Mouse (Mus musculus): ENCODE measurements around the gene Cd84.
"Not testable (repeated sequence)": the region's sequence is repeated elsewhere in the genome, so short reads cannot be mapped to it uniquely, and the experiment has no call there.

Cd84 gene

DNA sequence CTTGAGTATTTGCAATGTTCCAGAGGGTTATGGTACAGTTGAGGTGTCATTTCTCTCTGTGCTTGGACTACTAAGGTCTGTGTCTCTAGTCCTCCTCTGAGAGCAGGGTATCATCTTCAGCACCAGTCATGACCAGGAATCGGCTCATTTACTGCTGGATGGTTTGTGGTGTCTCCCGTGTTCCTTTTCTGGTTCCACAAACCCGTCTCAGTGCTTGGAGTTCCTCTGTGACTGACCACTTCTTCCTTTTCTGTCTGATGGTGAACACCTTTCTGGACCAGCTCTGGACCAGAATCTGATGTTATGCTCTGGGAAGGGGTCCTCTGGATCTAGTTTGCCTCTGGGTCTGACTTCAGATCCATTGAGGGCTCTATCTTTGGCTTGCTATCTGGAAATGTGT lies at the start of gene Cd84:
TSS of gene Cd84 (plus strand) at position 210 of the 400 bp plus-strand sequence.
- no peak for DNase-seq (ENCODE audit: low spot score in 2 of 2)

DNA sequence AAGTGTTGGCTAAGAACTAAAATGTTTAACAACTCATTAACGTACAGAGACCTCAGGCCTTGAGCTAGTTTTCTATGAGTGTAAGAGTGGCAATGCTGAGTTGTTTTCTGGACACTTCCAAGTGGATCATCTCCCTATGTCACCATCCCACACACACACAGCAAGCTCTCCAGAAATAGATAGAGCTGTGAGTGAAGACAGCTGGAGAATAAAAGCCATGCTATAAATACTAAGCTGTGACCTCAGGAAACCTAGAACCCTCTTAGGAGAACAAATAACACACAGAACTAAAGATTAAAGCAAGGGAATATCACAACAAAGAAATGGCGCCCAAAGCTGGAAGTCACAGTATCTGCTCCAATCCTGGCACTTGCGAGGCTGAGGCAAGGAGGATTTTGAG lies 48.0 kb upstream of the Cd84 start:
- no peak for DNase-seq (ENCODE audit: low spot score in 2 of 2)

DNA sequence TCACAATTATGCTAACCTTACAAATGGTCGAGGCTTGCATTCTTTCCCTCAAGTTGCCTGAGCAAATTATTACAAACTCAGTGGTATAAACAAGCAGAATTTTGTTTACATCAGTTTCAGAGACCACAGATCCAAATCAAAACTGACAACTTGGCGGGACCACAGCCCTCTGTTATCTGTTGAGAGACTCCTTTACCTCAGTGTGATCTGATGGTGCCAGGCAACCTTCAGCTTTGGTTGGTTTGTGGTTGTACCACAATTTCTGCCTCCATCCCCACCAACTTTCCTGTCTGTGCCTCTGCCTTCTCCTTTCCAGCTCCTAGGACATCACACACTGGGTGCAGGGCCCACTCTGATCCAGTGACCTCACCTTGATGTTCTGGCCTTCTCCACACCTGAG lies 43.3 kb upstream of the Cd84 start:
- no peak for DNase-seq (ENCODE audit: low spot score in 2 of 2)

DNA sequence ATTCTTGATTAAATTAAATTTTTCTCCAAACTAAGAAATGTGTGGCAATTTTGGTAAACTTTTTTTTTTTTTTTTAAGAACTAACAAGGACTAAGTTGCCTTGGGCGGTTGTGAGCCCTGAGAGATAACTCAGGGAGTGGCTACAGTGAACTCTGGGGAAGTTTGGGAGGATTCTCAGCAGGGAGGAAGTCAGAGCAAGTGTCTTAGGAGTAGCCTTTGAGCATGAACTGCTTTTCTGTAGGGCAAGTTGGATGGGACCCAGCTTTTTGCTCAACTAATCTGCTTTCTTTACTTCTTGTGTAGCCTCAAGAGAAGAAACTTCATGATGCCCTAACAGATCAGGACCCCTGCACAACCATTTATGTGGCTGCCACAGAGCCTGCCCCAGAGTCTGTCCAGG lies 41.7 kb upstream of the Cd84 start:
- DNase-seq (ENCODE audit: low spot score in 2 of 2), result no peak

DNA sequence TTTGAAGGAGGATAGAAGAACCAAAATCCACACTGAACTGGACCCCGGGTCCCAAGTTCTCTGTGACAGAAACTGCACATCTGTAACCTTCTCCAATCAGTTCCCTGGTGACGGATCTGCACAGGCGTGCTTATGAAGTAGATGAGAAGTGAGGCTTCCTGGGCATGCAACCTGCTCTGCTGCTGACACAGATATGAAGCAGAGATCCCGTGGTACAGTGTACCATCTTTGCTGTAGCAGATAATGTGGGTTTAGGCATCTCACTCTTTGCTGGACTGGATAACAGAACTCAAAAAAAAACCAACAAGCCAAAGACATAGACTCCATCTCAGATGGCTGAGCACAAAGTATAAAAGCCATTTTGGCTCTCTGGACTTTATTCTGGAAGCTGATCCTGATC lies 39.8 kb upstream of the Cd84 start:
- no peak for DNase-seq (ENCODE audit: low spot score in 2 of 2)

DNA sequence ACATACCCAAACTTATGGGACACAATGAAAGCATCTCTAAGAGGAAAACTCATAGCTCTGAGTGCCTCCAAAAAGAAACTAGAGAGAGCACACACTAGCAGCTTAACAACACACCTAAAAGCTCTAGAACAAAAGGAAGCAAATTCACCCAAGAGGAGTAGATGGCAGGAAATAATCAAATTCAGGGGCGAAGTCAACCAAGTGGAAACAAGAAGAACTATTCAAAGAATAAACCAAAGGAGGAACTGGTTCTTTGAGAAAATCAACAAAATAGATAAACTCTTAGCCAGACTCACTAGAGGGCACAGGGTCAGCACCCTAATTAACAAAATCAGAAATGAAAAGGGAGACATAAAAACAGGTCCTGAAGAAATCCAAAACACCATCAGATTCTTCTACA lies 28.4 kb upstream of the Cd84 start:
- DNase-seq (ENCODE audit: low spot score in 2 of 2), result not testable (repeated sequence)

DNA sequence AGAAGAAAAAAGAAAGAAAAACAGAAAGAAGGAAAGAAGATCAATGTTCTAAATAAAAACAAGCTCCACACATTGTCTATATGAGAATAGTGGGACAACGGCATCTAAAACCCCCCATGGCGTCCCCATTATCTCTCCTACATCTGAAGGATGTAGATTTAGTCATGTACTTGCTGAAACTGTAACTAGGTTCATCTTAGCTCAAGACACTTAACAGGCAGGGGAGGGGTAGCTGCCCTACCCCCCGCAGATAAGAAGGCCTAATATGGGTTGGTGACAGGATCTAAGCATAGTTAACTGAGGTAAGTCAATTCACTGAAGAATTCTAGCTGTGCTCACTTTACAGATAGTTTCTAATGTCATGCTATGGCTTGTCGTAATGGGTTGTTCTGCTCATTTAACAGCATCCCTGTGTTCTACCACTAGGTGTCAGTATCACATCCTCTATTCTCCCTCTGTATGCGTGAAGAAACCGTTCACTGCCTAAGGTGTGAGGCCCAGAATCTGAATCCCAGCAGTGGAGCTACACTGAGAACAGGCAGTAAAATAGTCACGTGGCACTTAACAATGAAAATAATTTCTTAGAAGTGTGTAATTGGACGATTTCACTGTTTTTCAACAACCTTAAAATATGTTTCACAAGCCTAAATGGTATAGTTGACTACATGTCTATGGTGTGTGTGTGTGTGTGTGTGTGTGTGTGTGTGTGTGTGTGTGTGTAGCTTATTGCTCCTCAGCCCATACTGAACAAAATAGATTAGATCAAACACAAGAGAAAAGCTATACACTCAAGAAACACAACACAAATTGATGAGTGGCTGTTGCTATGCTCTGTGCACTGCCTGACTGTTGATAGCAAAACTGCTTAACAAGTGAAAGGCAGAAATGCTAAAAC lies 23.7 kb upstream of the Cd84 start:
- DNase-seq (ENCODE audit: low spot score in 2 of 2), result no peak

DNA sequence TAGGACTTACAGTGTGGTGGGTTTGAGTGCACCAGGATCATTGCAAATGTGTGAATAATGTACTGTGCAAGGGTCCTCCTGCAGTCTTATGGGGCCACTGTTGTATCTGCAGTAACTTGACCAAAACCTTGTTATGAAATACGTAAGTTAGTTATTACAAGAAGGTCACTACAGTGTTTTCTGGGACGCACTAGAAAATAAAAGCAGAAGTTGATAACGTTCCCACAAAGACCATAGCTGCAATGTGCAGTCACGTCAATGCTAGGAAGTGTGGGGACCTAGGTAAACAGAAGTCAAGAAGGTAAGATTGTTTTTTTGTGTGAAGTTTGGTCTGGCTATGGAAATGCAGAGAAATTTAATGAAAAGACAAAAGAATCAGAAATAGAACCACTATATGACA lies 22.5 kb upstream of the Cd84 start:
- DNase-seq (ENCODE audit: low spot score in 2 of 2), result no peak

DNA sequence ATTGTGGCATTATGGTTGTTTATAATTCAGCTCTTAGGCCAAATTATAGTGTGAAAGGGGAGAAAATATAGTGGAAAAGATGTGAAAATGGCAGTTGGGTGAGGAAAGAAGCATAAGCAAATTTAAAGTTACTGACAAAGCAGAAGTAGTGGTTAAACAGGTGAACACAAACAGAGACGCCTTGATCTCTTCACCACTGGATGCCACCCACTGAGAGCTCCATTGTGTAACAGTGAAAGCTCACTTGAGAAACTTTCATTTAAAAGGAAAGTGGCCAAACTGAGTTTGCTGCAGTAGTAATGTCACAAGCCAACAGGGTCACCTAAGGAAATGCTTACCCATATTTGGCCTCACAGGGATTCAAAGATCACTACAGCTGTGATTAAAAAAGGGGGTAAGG lies 18.2 kb upstream of the Cd84 start:
- DNase-seq (ENCODE audit: low spot score in 2 of 2), result no peak

DNA sequence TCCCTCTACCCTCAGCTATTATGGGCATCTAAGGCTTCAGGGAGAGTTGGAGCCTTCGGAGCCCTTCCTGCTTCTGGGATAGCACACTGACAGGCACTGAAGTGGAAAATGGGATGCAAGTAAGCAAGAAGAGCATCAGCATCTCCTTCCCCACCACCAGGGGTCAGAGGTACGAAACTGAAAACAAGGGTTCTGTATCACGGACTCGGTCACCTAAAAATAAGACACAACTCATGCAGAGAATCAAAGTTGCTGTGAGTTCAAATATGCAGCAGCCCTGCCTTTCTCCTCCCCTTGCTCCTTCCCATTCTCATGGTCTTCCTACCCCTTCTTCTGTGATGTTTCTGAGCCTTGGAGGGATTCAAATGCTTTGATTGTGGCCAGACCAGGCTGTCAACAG lies 14.0 kb upstream of the Cd84 start:
- DNase-seq (ENCODE audit: low spot score in 2 of 2), result no peak

DNA sequence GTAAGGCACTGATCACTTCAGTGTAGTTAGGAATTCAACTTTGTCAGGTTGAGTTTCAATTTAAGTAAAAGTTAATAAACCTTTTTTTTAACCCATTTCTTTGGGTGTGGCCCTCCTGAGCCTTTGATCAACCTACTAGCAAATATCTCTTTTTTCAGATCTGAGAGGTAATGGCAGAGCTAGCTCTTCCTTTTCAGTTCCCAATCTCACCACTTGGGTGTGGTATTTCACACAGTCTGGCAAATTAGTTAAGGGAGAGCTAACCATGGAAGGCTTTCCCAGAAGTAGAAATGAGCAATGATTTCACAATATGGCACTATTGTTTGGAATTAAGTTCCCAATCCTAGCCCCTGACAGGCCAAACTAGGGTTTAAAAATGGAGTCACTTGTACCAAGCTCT lies 13.3 kb upstream of the Cd84 start:
- DNase-seq (ENCODE audit: low spot score in 2 of 2), result no peak

DNA sequence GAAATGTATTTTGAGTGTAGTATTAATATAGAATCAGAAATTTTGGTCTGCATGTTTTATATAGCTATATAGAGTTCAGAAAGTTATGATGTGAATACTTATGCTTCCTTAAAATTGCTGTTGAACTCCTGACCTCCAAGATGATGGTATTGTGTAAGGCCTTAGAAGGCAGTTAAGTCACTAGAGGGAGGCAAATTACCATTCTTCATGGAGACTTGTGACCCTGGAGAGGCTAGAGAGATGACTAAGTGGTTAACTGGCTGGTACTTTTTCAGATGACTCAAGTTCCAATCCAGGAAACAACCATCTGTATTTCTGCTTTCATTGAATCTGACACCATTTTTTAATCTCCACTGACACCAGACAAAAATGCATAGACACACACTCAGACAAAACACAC lies 11.8 kb upstream of the Cd84 start:
- no peak for DNase-seq (ENCODE audit: low spot score in 2 of 2)

DNA sequence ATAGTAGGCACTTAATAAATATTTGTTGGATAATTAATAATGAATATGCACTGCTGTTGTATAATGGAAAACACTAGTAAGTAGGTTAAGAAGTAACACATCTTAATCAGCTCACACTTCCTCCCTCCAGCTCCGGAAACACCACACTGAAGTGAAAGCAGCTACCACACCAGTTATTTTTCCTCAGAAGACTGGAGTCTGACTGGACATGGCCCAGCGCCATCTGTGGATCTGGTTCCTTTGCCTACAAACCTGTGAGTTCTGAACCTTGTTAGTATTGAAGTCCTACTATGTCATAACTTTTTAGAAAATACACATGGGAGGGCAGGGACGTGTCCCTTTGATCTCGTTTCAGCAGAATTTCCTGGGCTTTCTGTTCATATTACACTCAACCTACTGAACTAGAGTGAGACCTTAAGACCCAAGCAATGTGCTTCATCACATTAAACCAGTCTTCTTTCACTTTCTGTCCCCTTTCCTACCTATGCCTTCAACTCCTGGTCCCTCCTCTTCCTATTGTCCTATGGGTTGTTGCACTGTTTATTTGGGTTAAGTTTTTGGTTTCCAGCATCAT lies 1.0 kb downstream of the Cd84 start:
- DNase-seq (ENCODE audit: low spot score in 2 of 2), result no peak

DNA sequence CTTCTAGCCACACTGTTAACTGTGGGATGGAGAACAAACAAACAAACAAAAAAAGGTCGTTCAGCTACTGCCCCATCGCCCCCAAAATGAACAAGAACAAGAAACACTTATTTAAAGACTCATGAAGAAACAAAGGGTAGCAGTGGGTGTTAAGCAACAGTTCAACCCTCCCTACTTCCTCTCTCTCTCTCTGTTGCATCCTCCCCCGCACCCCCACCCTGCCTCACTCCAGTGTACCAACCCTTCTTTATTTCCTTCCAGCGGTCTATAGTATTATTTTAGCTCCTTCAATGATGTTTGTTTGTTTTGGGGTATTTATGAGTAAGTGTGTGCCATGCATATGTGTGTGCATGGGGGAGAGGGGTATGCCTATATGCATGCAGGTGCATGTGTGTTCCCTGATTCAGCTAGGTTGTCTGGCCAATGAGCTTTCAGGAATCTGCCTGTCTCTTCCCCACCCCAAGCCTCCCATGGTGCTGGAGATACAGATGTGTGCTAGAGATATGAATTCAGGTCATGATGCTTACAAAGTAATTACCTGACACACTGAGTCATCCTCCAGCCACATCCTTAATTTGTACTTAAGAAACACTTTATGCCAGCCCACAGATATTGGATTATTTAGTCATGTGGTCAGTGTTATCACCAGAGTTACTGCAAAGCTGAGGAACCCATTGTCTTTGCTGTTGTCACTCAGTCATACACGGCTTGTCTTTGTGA lies 5.7 kb downstream of the Cd84 start:
- DNase-seq (ENCODE audit: low spot score in 2 of 2), result no peak

DNA sequence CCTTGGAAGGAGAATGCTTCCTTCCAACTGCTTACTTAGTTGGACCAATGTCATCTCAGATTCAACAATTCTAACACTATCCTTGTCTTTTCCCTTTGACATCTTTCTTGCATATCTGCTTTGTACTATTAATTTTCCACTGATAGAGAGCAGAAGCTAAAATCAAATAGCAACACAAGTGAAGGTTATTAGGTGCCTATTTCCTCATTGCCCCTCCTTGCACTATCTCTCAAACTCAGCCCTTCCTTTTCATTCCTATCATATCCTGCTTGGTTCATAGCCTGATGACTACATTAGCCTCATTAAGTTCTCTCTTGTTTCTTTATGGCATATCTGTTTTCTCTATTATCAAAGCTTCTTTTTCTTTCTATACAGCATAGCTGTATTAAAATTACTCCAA lies 8.7 kb downstream of the Cd84 start:
- DNase-seq (ENCODE audit: low spot score in 2 of 2), result no peak

DNA sequence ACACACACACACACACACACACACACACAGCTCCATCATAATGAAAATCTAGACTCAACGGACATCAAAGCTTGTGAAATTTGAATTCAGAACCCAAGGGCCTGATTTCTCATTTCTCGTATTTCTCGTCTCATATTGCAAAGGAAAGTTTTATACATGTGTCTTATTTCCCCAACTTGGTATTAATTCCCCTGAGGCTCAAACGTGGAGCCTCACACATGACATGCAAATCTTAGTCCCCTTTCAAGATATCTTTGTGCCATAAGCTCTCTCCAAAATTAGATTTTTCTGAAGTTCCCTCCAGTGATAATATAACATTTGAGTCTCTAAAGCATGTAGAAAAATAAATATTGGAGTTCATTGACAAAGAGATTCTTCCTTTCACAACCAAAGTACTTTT lies 9.3 kb downstream of the Cd84 start:
- no peak for DNase-seq (ENCODE audit: low spot score in 2 of 2)

DNA sequence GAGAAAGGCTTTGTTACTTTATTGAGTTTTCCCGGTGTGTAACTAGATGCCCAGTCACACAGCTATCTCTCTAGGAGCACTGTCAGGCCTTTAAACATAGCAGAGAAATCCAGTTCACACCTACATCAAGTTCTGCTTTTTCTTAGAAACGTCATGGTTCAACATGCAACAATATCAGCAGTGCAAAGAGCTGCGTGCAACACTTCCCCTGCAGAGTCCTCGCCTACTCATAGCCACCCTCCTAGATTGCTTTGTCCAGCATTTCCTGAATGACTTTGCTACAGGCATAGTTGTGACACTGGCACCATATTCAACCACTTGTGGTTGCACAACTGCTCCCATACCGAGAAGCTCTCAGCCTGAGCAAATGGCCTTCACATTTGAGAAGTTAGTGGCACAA lies 10.0 kb downstream of the Cd84 start:
- DNase-seq (ENCODE audit: low spot score in 2 of 2), result peak in 1 of 2 experiments; percentile 11

DNA sequence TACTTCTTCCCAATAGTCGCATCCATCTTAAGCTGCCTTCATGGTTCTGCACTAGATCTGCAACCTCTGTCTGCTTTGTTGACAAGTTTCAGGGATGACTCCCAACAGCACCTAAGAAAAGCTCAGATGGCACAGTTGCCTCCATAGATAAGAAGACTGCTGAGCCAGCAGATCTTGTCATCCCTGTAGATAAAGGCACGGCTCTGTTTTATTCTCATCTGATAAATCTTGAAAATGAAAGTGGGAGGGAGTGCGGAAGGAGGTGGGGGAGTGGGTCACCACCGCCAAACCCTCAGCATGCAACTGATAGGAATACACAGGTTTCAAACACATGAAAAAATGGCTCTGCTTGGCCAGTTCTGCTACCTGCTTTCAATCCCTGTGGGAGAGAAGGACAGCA lies 26.0 kb downstream of the Cd84 start:
- DNase-seq (ENCODE audit: low spot score in 2 of 2), result no peak

DNA sequence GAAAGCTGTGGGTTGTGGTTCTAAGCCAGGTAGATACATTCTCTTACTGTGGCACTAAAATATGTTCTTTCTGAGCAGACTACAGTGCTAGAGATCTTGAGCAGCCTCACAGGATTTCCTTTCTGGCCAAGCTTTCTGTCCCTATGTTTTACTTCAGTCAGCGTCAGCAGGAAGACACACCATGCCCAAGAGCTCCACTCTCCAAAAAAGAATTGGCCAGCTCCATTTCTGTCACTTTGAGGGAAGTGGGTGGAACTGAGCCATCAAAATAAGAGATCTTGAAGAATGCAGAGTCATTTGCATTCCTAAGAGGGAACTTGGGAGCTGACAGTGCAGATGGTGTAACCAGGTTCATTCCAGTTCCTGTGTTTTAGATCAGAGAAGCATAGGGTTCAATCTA lies 47.5 kb downstream of the Cd84 start:
- DNase-seq (ENCODE audit: low spot score in 2 of 2), result no peak

DNA sequence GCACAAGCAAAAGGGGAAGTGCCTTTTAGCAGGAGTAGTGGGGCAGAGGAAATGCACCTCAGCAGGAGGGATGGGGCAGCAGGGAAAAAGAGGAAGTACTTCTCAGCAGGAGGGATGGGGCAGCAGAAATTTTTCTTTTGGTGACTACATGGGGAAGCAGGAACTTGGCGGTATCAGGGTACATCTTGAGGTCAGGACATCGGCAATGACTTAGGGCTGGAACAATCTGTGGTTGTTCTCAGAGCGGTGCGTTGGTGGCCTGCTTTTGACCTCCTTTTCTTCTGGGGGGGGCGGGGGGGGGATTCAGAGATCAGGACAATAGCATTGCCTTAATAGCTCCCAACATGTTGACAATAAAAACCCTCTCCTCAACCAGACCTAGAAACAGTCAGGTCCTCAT lies 55.9 kb downstream of the Cd84 start, which contains the start of gene Gm10521:
TSS of gene Gm10521 (plus strand) at position 301 of the 400 bp plus-strand sequence.
- not testable (repeated sequence) for DNase-seq (ENCODE audit: low spot score in 2 of 2)

DNA sequence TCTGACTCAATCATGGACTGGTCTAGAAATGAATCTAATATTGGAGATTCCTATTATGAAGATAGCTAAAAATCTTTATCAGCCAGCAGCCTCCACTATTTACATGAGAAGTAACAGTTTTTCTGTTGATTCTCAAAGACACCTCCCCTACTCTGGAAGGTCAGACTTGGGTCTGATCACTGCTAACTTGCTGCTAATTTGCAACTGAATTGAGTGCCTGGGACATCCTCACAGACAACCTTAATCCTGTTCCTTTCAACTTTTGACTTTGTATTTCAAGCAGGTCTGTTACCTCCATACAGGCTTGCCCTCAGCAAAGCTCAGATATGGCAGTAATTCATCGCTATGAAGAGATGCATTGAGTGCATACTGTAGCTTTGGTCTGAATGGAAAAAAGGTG lies 64.5 kb downstream of the Cd84 start:
- DNase-seq (ENCODE audit: low spot score in 2 of 2), result no peak

DNA sequence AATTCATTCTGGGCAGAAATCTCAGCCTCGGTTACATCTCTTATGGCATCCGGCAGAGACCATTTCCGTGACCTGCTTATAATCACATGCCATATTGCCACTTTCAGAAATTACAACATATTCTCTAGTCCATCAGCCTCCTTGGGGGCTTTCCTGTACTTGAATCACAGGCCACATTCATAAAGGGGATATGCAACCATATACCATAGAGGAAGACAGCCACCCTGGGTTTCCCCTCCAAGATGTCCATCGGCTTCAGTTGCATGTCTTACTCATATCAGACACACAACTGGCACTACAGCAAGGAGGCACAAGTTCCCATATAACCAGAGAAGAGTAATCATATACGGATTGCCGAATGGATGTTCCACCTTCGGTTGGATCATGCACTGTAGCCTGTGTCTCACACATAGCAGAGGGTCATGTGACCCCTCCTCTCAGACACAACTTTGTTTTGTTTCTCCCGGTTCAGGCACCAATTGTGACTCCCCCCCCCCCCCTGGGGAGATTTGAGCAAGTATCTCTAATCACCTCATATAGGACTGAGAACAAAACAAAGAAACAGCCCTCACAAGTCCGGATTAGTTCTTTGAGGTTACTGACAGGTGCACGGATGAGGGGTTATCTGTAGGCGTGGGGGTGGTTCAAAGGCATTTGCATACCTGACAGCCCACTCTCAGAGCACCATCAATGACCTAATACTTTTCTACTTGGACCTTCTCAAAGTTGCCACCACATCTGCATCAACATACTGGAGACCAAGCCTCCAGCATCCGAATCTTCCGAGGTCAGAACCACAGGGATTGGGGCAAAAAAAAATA lies 76.4 kb downstream of the Cd84 start:
- DNase-seq (ENCODE audit: low spot score in 2 of 2), result no peak
